Mouse (Mus musculus) MEL (cell line): ENCODE measurements at regions not wholly inside any gene's neighbourhood (a gene's known extent, or its start where the extent isn't known, plus 50 kb on each side); places are given as distances from the start of the nearest gene placed in this dataset.

ENCODE experiments used
- DNase-seq: peaks from one replicate; pipeline ENCODE4 v3.0.0; 2011; ENCODE audit warnings: low read depth, low spot score
- H3K27ac ChIP-seq: 2 replicates; pipeline ENCODE4 v1.5.1; 2012; ENCODE audit warnings: low read depth, mild to moderate bottlenecking, control low read depth, low read length, moderate library complexity; ENCODE audit not compliant: control insufficient read depth
- H3K27me3 ChIP-seq, 2 experiments: fragments of 150-350 bp in 1 of 2; sonication (generic) in 1 of 2; 2 replicates each; pipeline ENCODE4 v1.6.1; 2012; ENCODE audit warnings: low read length in 2 of 2, mild to moderate bottlenecking in 2 of 2, improper control_type of control experiment in 1 of 2, moderate library complexity in 1 of 2; ENCODE audit not compliant: insufficient read depth in 2 of 2, control insufficient read depth in 1 of 2
- H3K36me3 ChIP-seq, 2 experiments: 2 replicates each; pipeline ENCODE4 v1.6.1; 2012 to 2014; ENCODE audit warnings: low read length in 2 of 2, improper control_type of control experiment in 1 of 2, inconsistent platforms in 1 of 2, mild to moderate bottlenecking in 1 of 2; ENCODE audit not compliant: insufficient read depth in 2 of 2, control insufficient read depth in 1 of 2
- H3K4me1 ChIP-seq, 2 experiments: fragments of 150-350 bp in 1 of 2; sonication (generic) in 1 of 2; 2 replicates each; pipeline ENCODE4 v1.6.1; 2012; ENCODE audit warnings: low read length in 2 of 2, improper control_type of control experiment in 1 of 2, mild to moderate bottlenecking in 1 of 2; ENCODE audit not compliant: insufficient read depth in 2 of 2, control insufficient read depth in 1 of 2
- H3K4me3 ChIP-seq, 2 experiments: fragments of 150-350 bp in 1 of 2; sonication (generic) in 1 of 2; 2 replicates each; pipeline ENCODE4 v1.5.1; 2012; ENCODE audit warnings: low read depth in 2 of 2, low read length in 2 of 2, mild to moderate bottlenecking in 2 of 2, moderate library complexity in 2 of 2, control low read depth in 1 of 2, improper control_type of control experiment in 1 of 2; ENCODE audit not compliant: control insufficient read depth in 1 of 2, insufficient read depth in 1 of 2
- H3K79me2 ChIP-seq: 2 replicates; pipeline ENCODE4 v1.6.1; 2012; ENCODE audit warnings: mild to moderate bottlenecking, low read length, moderate library complexity; ENCODE audit not compliant: control insufficient read depth, poor library complexity, insufficient read depth
- H3K9ac ChIP-seq: 2 replicates; pipeline ENCODE4 v1.6.1; 2012; ENCODE audit warnings: low read depth, mild to moderate bottlenecking, control low read depth, low read length, moderate library complexity; ENCODE audit not compliant: control insufficient read depth, poor library complexity, severe bottlenecking
- H3K9me3 ChIP-seq: fragments of 150-350 bp; sonication (generic); replicated peaks from 2 replicates; pipeline ENCODE4 v1.6.1; 2012; ENCODE audit warnings: mild to moderate bottlenecking, low read length, improper control_type of control experiment, moderate library complexity; ENCODE audit not compliant: insufficient read depth
- BHLHE40 ChIP-seq: IDR thresholded peaks from 2 replicates; pipeline ENCODE4 v1.6.1; 2012; ENCODE audit warnings: low read depth, mild to moderate bottlenecking, inconsistent platforms, low read length, improper control_type of control experiment, borderline replicate concordance
- CHD2 ChIP-seq: IDR thresholded peaks from 2 replicates; pipeline ENCODE4 v1.6.1; 2011; ENCODE audit warnings: low read length, improper control_type of control experiment
- GABPA ChIP-seq: IDR thresholded peaks from 2 replicates; pipeline ENCODE4 v1.6.1; 2012; ENCODE audit warnings: low read depth, mild to moderate bottlenecking, inconsistent platforms, low read length, improper control_type of control experiment, moderate library complexity
- GATA1 ChIP-seq: IDR thresholded peaks from 2 replicates; pipeline ENCODE4 v1.6.1; 2011; ENCODE audit warnings: low read depth, low read length, improper control_type of control experiment
- HCFC1 ChIP-seq: IDR thresholded peaks from 2 replicates; pipeline ENCODE4 v1.6.1; 2012; ENCODE audit warnings: low read depth, mild to moderate bottlenecking, inconsistent platforms, low read length, improper control_type of control experiment, moderate library complexity
- JUND ChIP-seq: IDR thresholded peaks from 2 replicates; pipeline ENCODE4 v1.6.1; 2011; ENCODE audit warnings: low read depth, mild to moderate bottlenecking, improper control_type of control experiment, low read length
- MYB ChIP-seq: IDR thresholded peaks from 2 replicates; pipeline ENCODE4 v1.6.1; 2011; ENCODE audit warnings: mild to moderate bottlenecking, low read depth, low read length, improper control_type of control experiment
- MYC ChIP-seq: IDR thresholded peaks from 2 replicates; pipeline ENCODE4 v1.6.1; 2011; ENCODE audit warnings: low read depth, mild to moderate bottlenecking, low read length, improper control_type of control experiment, moderate library complexity
- POLR2A ChIP-seq, 2 experiments: IDR thresholded peaks; 2 replicates each; pipeline ENCODE4 v1.6.1; 2011 to 2012; ENCODE audit warnings: low read length in 2 of 2, mild to moderate bottlenecking in 2 of 2, control low read depth in 1 of 2, improper control_type of control experiment in 1 of 2, low read depth in 1 of 2, moderate library complexity in 1 of 2; ENCODE audit not compliant: control insufficient read depth in 1 of 2, insufficient read depth in 1 of 2, poor library complexity in 1 of 2
- POLR2AphosphoS2 ChIP-seq: IDR thresholded peaks from 2 replicates; pipeline ENCODE4 v1.6.1; 2011; ENCODE audit warnings: low read length, improper control_type of control experiment
- POLR2AphosphoS5 ChIP-seq: IDR thresholded peaks from 2 replicates; pipeline ENCODE4 v1.6.1; 2012; ENCODE audit warnings: low read depth, borderline replicate concordance, mild to moderate bottlenecking, inconsistent platforms, low read length, moderate library complexity, mixed read lengths
- RAD21 ChIP-seq: IDR thresholded peaks from 2 replicates; pipeline ENCODE4 v1.6.1; 2011; ENCODE audit warnings: mild to moderate bottlenecking, low read depth, low read length, improper control_type of control experiment
- RCOR1 ChIP-seq: IDR thresholded peaks from 2 replicates; pipeline ENCODE4 v1.6.1; 2012; ENCODE audit warnings: low read depth, mild to moderate bottlenecking, inconsistent platforms, low read length, improper control_type of control experiment
- SMC3 ChIP-seq: IDR thresholded peaks from 2 replicates; pipeline ENCODE4 v1.6.1; 2011; ENCODE audit warnings: low read depth, low read length, improper control_type of control experiment
- TAL1 ChIP-seq: IDR thresholded peaks from 2 replicates; pipeline ENCODE4 v1.6.1; 2012; ENCODE audit warnings: mild to moderate bottlenecking, inconsistent platforms, low read length, moderate library complexity, mixed read lengths
- TBP ChIP-seq: IDR thresholded peaks from 2 replicates; pipeline ENCODE4 v1.8.0; 2011; ENCODE audit warnings: low read depth, low read length, improper control_type of control experiment
- TCF12 ChIP-seq: IDR thresholded peaks from 2 replicates; pipeline ENCODE4 v1.6.1; 2014; ENCODE audit warnings: low read depth, mild to moderate bottlenecking, inconsistent platforms, low read length, improper control_type of control experiment, moderate library complexity
- USF1 ChIP-seq: IDR thresholded peaks from 2 replicates; pipeline ENCODE4 v1.6.1; 2014; ENCODE audit warnings: low read depth, mild to moderate bottlenecking, inconsistent platforms, low read length, improper control_type of control experiment, moderate library complexity
- USF2 ChIP-seq, 2 experiments: IDR thresholded peaks; 2 replicates each; pipeline ENCODE4 v1.6.1; 2011 to 2012; ENCODE audit warnings: improper control_type of control experiment in 2 of 2, low read length in 2 of 2, borderline replicate concordance in 1 of 2, inconsistent platforms in 1 of 2, low read depth in 1 of 2, mild to moderate bottlenecking in 1 of 2; ENCODE audit not compliant: insufficient read depth in 1 of 2
- ZKSCAN1 ChIP-seq: IDR thresholded peaks from 2 replicates; pipeline ENCODE4 v1.6.1; 2012; ENCODE audit warnings: low read depth, mild to moderate bottlenecking, inconsistent platforms, low read length, improper control_type of control experiment, moderate library complexity
- ZMIZ1 ChIP-seq: IDR thresholded peaks from 2 replicates; pipeline ENCODE4 v1.6.1; 2012; ENCODE audit warnings: low read depth, mild to moderate bottlenecking, inconsistent platforms, low read length, improper control_type of control experiment, moderate library complexity
- ZNF384 ChIP-seq: IDR thresholded peaks from 2 replicates; pipeline ENCODE4 v1.6.1; 2012; ENCODE audit warnings: low read depth, mild to moderate bottlenecking, inconsistent platforms, low read length, improper control_type of control experiment

GRCm38 (mm10) chr14:102142720-102143119 is 413.0 kb downstream of the Lmo7 start:
- H3K79me2 ChIP-seq = no peaks in the 10 kb centered on the region
- H3K9ac ChIP-seq = no peak overlapping the region
- H3K36me3 ChIP-seq = no peaks in the 10 kb centered on the region
- no peak overlapping the region for H3K27ac ChIP-seq
- no peaks in the 10 kb centered on the region for H3K4me1 ChIP-seq
- no peaks in the 10 kb centered on the region for H3K27me3 ChIP-seq
- H3K4me3 ChIP-seq = no peak overlapping the region
- no peaks in the 10 kb centered on the region for H3K9me3 ChIP-seq
- DNase-seq = no peak
- TF ChIP-seq CHD2 (no peak), GABPA (no peak), JUND (no peak), POLR2AphosphoS5 (no peak), SMC3 (no peak), USF1 (no peak), TCF12 (no peak), POLR2A (IDR thresholded peaks at IDR 0.05; ENCODE audit: control insufficient read depth in 1 of 2, insufficient read depth in 1 of 2, low read depth in 1 of 2, low read length in 2 of 2, poor library complexity in 1 of 2) (no peak), BHLHE40 (no peak), USF2 (IDR thresholded peaks at IDR 0.05; ENCODE audit: borderline replicate concordance in 1 of 2, insufficient read depth in 1 of 2, low read depth in 1 of 2, low read length in 2 of 2) (no peak), MYC (no peak), ZMIZ1 (no peak)
- TF ChIP-seq, all 39 proteins: peak for 0

GRCm38 (mm10) chr14:102138936-102139335 is 409.2 kb downstream of the Lmo7 start:
- TF ChIP-seq SMC3 (no peak), USF2 (IDR thresholded peaks at IDR 0.05; ENCODE audit: borderline replicate concordance in 1 of 2, insufficient read depth in 1 of 2, low read depth in 1 of 2, low read length in 2 of 2) (no peak), HCFC1 (no peak), RCOR1 (no peak), GATA1 (no peak), ZKSCAN1 (no peak), TAL1 (no peak), JUND (no peak), MYB (no peak), RAD21 (no peak), POLR2AphosphoS2 (no peak), TBP (no peak), ZMIZ1 (no peak), ZNF384 (no peak)
- TF ChIP-seq, all 39 proteins: peak for 0
- Histone ChIP-seq H3K27me3 (no peaks in the 10 kb centered on the region), H3K9me3 (no peaks in the 10 kb centered on the region), H3K36me3 (no peaks in the 10 kb centered on the region), H3K27ac (no peak overlapping the region), H3K4me1 (no peaks in the 10 kb centered on the region), H3K4me3 (no peak overlapping the region), H3K79me2 (no peaks in the 10 kb centered on the region), H3K9ac (no peak overlapping the region)
- no peak for DNase-seq
